Mouse (Mus musculus): ENCODE data around the gene Dgkz.

DNA sequence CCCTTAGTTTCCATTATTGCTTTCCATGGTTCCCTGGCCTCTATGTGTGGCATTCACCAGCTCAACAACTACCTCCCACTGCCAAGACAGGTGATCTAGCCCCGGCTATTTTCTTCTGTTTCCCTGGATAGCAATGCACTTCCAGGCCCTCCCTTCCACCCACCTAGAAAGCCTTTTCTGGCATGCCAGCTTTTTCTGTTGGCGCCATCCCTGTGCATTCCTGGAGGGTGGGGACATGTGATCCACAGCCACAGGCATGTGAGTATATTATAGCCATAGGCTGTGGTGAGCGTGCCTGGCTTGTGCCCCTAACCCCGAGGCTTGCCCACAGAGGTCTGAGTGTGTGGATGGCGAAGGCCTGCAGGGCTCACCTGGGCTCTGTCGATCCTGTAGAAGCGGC lies 39.5 kb downstream of the Dgkz start:
- TF ChIP-seq POLR2A (IDR thresholded peaks at IDR 0.05; ENCODE audit: low read depth, low read length), result no peak
- TF ChIP-seq CTCF (IDR thresholded peaks at IDR 0.05; ENCODE audit: extremely low read depth, insufficient read length, insufficient replicate concordance, low read depth, low read length), result no peak

Data from small intestine, adult 2 months (tissue).